Mouse (Mus musculus) mature B cell (primary cell): Measurements from ENCODE around the gene Tenm4.

Experiments
- in situ Hi-C: fragments of 300-500 bp; cut with MboI; formaldehyde crosslinking; loops from 2 replicates; pipeline ENCODE4 v1.14.3; 2019

The Tenm4 gene

DNA sequence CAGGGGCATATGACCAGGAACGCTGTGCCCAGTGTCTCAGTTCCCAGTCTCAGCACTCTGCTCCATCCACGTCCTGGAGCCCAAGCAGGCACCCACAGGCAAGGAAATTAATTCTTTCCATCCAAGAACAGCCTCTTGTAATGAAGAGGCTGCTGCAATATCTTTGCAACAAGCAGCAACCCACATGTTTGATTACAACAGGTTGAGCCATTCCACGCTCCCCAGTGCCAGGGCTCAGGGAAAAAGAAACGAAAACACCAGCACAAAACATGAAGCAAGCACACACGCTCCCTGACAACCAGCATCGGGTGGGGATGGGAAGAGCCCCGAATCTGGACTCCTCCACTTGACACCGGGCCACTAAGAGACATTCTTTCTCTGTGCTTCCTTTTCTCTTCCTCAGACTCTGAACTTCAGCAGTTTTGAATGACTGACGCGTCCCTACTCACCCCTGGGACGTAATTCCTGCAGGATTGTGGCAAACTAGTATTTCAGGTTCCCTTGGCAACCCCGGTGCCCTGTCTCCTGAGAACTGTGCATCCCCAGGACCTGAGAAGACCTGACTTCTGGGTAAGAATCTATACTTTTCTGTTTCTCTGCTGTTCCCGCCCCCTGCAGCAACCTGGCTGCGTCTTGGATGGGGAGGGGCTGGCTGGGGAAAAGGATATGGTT lies at the start of gene Tenm4:
Tenm4 (plus strand) TSS at position 323 of the 672 bp plus-strand sequence.
- in situ Hi-C loops, result no loop called here

DNA sequence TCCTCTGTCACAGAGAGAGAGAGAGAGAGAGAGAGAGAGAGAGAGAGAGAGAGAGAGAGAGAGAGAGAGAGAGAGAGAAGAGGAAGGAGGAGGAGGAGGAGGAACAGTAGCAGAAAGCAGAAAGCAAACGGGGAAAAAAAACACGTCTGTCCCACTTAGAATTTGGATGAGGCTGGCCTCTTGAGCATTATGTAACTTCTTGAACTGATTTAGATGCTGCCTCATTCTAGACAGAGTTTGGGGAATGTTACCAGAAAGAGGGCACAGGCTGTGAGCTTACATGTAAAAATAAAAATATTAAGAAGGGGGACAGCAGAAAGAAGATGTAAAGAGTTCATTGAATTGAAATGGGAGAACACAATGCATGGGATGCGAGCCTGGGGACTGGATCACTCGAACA lies 40.3 kb upstream of the Tenm4 start:
- in situ Hi-C loops, result no loop called here

DNA sequence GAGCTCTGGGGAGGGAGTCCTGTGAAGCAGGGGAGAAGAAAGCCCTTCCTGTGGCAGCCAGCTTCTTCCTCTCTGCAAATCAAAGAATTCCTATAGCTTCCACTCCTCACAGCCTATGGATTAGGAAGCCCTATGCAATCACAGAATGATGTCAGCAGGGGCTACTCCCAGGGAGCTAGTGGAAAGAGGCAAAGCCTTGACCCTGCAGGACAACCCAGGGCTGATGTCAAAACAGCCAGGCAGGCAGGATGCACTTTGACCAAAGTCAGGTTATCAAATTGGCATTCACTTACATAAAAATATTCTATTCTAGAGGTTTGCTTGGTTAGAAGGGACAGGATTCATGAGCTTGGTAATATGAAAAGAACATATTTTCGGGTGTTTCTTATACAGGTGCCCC lies 39.9 kb upstream of the Tenm4 start:
- in situ Hi-C loops, result no loop called here

DNA sequence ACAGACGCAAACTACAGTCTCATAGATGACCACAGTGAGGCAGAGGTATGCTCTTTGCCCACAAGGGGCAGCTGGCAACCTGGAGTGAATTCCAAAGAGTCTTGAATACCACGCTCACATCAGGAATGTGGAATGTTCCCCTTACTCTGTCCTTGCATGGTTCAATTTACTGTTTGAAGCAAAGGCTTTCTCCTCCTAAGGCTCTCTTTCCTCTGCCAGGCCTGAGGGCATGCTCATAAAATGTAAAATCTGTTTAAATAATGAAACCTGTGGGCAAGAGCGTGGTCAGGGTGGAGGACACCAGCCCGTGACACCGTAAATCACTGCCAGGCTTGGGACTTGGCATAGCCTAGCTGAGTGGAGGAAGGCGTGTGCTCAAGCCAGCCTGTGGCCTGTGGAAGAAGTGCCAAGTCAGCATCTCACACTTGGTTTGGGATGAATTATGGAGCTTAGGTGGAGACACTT lies 34.5 kb upstream of the Tenm4 start:
- in situ Hi-C loops, result no loop called here

DNA sequence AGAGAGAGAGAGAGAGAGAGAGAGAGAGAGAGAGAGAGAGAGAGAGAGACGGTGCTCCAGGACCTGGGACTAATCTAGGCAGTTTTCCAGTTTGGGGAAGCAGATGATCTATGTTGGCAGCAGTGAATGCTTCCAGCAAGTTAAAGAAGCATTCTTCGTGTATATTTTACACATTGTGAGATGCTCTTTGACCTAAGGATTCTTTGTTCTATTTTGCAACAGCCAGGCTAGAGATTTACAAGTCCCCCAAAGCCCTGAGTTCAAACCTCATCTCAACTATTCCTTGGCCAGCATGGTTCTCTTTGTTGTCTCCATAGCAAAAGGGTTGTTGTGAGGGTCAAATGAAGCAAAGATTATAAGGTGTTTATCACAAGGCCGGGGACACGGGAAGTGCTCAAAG lies 29.2 kb upstream of the Tenm4 start:
- in situ Hi-C loops, result no loop called here

DNA sequence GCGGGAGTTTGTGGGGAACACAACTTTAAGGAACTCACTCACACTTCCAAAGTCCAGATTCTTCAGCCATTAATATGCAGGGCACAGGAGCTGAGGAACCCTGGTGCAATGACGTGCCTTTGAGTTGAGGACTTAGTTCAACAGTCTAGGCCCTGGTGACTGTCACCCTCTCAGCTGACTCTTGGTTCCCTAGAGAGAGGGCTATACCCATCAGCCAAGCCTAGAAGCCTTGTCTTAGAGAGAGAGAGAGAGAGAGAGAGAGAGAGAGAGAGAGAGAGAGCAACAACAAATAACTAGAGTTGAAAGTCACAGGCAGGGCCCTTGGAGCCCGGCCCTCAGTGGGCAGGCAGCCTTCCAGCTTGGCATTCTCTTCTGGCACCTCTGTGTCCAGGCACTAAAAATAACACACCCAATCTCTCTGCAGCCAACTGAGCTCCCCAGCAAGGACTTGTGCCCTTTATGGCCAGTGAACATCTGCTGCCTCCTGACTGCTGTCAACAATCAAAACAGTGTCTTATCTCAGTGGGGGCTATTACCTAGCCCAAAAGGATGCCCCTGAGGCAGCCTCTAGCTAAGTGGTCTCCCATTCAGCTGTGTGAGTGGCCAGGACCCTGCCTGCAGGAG lies 28.0 kb upstream of the Tenm4 start:
- in situ Hi-C loops, result no loop called here

DNA sequence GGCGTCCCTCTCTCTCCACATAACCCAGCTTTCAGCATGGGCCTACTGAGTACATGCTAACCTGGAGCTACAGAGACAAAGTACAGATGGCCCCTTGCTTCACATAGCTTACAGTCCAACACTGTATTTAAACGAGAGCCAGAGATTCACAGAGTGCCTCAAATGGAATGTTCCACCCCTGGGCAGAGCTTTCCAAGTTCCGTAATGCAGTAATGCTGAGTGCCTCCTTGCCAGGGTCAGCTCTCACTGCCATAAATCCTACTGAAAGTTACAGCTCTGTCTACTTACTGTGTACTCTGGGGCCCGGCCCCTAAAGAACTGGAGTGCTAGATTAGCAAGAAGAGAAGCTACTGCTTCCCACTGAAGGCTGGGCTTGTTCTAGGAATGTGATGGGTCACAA lies 23.6 kb upstream of the Tenm4 start:
- in situ Hi-C loops, result no loop called here

DNA sequence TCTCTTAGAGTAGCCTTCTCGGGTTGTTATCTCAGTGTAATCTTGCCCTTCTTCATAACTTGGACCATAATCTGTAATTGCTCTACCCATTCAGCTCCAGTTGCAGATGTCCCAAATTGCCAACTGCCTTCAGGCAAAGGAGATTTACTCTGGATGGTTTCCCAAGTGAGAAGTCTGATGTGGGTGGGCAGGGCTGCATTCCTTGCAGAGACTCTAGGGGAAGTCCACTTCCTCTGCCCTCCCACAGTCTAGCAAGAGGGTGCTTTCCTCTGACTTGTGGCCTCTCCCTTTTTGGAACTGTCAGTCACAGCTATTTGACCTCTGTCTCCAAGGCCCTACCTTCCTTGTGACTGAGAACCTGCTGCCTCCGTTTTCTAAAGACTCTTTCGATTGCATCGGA lies 22.9 kb upstream of the Tenm4 start:
- in situ Hi-C loops, result no loop called here

DNA sequence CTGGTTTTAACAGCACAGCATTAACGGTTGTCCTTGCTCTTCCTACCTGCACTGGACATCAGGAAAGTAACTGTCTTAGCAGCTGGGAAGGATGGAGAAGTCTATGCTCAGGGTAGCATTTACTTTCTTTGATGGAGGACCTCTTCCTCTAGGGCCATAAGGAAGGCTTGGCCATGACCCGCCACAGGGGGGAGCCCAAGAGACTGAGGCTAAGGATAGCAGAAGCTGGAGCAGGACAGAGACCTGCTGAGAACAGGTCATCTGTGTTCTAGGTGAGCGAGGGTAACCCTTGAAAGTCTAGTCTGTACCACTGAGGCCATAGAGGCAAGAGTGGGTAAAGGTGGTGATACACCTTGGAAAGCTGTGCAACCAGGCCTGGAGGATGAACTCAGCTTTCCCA lies 19.8 kb upstream of the Tenm4 start:
- in situ Hi-C loops, result no loop called here

DNA sequence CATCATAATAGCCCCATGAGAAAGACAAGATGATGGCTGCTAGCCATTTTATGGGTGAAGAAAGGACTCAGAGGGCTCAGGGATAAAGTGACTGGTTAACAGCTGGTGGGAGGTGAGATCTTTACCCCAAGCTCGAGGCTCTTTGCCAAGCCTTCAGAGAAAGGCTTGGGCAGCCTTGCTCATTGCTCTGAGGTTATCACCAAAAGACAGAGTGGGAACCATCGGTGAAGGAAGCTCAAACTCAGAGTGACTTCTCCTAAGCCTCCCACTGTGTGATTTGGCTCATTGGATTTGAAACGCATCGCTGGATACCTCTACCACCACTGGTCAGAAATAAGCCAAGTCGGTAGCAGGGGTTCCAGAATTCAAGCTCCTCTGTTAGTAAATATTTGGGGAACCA lies 19.1 kb upstream of the Tenm4 start:
- in situ Hi-C loops, result no loop called here

DNA sequence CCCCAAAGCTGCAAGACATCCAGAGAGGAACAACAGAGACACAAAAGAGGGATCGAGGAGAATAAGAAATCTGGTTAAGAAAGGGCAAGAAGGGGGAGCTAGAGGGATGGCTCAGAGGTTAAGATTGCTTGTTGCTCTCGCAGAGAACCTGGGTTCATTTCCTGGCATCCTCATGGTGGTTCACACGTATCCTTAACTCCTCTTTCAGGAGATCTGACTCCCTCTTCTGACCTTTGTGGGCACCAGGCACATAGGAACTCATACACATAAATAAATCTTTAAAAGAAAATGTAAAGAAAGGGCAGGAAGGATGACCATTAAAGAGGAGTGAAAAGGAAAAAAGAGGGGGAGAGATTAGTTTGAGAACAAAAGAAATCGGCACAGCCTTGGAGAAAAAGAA lies 18.6 kb upstream of the Tenm4 start:
- in situ Hi-C loops, result no loop called here

DNA sequence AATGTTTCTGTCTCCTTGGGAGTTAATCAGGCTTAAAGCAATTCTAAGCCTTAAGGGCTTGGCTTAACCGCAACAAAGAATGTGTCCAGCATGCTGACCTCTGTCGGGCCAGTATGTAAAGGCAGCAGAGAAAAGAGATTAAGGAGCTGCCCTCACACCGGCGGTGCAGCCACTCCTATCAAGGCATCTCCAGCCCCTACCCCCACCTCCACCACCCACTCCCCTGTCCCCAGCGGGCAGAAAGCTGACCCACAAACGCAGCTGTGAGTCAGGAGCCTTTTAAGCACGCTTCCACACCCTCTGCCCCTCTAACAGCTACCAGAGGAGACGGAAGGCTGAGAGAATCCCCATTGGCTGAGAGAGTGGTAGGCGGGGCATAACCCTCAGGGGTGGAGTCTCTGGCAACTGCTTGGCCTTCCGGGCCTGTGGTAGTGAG lies 18.1 kb upstream of the Tenm4 start:
- in situ Hi-C loops, result no loop called here

DNA sequence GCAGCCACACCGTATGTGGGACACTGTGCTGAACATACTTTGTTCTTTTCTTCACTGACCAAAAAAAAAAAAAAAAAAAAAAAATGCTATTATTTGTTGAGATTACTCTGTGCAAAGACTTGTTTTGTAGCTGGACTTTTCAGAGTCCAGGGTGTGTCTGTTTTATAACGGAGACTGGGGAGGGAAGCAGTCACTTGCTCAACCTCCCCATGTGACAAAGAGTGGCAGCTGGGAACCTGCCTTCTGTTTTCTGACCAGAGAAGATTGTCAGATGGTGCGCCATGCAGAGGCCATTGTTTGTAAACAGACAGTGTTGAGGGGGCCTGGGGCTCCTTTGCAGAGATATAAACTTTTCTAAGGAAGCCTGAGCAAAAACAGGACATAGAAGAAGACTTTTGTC lies 17.0 kb upstream of the Tenm4 start:
- in situ Hi-C loops, result no loop called here

DNA sequence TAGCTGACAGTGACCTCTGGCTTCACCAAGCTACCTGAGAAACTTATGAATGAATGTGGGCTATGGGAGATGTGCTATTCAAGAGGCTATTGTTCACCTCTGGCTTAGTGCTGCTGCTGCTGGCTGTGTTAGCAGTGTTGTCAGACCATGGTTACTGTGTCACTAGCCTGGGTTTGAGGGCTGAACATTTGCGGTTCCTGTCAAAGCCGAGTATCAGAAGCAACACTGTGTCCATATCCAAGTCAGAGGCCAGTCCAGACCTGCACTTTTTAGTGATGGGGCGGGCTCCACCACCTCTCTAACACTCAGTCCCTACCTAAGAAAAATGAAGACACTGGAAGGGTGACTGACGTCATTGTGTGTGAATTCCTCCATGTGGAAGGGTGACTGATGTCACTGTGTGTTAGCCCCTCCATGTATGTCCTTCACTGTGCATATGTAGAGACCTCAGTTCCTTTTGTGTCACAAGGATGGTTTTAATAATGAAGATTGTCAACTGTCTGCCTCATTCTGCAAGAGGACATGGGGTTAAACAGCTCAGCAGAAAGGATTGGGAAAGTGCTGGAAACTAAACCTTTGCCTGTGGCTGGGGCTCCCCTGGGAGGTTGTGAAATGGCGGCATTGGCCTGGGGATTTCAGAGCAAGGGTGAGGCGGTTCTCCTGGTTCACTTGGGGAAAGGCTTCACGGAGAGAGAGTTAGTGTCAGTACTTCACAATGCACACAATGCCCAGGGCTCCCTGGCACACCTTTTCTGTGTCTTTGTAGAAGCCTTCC lies 14.4 kb upstream of the Tenm4 start:
- in situ Hi-C loops, result no loop called here

DNA sequence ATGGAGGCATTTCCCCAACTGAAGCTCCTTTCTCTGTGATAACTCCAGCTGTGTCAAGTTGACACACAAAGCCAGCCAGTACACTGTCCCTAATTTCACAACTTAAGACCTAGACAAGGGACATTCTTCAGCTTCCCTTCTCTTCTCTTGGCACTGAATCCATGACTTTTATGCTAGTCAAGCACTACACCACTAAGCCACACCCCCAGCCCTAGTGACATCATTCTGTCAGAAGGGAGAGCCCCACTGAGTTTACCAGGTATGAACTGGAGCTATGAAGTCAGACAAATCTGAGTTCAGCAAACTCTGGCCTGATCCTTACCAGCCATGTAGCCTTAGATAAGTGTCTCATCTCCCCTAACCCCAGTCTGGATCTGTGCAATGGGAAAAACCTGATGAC lies 6.9 kb upstream of the Tenm4 start:
- in situ Hi-C loops, result no loop called here

DNA sequence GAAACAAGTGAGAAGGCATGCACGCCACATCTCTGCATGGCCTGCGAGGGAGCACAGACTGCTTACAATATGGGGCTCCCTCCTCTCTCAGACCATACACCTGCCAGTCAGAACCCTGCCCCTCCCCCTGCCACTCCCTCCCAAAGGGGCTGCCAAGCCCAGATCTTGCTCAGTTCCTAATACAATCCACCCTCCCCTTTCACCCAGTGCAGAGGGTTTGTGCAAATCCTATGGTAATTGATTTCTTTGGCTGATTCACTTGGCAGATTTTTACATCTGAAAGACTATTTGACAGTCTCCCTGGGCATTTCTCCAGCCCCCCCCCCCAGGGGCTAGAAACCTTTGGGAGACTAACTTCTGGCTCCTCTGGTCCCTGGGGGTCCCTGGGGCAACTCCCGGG lies 2.1 kb upstream of the Tenm4 start:
- in situ Hi-C loops, result no loop called here

DNA sequence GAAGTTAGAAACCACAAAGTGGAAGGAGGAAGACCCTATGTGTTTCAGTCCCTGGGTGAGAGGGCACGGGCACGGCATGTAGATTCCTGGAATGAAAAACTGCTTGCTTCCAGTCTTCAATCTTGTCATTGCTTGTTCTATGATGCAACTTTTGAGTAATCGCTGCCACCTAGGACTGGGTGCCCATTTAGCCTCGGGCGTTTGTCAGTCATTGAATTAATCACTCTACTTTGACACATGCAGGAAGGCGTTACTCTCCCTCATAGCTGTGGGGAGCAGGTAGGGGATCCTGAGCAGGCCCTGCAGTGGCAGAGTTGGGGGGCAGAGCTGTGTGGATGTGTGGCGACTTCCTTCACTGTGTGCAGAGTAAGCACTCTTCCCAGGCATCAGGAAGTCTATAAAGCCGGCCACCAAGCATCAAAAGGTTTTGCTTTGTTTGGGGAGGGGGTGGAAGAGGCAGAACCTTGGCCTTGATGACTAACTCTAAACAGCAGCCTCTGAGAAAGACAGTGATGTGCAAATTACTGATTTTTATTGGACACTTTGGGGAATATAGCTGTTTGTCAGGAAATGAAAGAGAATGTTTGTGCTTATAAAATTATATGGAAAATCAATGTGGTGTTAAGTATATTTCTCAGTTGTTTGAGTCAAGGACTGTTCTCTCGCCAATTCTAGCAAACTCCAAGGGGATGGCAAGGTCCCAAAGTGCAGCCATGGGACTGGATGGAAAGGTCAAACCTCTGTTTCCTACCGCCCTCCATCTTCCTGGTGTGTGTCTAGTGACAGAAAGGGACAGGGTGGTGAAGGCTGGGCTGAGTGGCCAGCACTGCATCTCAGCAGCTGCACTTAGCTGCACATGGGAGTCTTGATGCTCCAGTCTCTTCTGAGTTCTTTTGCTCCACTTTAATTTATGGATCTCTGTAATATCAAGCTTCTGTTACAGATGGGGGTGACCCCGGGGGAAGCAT lies 834 bp downstream of the Tenm4 start:
- in situ Hi-C loops, result no loop called here

DNA sequence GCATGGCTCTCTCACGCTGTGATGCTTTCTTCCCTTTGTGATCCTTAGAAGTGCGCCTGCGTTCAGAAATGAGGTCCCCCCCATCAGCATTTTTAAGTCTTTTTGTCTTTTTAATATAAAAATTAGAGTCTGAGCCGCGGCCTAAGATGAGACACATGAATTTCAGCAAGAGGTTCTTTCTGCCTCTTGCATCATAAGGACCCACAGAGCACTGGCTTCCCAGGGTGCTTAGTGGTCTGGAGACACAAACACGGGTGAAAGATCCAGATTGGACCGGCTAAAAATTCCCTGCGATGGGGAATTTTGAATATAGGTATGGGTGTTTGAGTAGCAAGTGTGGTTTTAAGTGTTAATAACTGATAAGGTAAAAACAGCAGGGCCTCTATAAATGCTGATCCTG lies 5.7 kb downstream of the Tenm4 start:
- in situ Hi-C loops, result no loop called here

DNA sequence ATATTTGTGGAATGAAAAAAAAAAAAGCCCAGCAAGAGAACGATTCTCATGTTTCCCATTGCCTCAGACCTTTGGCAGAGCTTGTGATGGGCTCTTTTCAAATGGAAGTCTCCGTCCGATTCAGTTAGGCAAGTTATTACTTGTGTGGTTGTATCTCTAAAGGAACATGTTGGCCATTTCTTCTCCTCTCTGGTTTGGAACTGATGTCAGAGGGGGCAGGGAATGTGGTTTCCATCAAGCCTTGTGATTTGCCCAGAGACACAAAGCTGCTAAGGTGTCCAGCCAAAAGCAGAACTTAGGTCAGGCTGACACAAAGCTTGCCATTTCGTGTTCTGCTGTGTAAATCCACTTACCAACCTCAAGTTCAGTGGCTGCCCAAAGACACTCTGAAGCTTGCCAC lies 10.7 kb downstream of the Tenm4 start:
- in situ Hi-C loops, result no loop called here

DNA sequence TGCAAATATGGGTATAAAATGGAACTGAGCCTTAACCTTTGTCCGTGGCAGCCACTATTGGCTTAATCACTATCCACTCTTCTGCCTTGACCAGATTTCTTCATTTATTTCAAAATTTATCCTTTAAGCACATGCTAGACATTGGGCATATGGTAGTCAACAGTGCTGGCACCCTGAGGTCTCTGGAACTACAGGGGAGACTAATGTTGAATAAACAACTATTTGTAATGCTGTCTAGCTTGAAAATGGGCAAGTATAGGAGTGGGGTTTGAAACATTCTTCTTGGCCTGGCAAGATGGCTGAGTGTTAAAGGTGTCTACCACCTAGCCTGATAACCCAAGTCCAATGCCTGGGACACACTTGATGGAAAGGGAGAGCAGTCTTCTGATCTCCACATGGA lies 12.1 kb downstream of the Tenm4 start:
- in situ Hi-C loops, result no loop called here

DNA sequence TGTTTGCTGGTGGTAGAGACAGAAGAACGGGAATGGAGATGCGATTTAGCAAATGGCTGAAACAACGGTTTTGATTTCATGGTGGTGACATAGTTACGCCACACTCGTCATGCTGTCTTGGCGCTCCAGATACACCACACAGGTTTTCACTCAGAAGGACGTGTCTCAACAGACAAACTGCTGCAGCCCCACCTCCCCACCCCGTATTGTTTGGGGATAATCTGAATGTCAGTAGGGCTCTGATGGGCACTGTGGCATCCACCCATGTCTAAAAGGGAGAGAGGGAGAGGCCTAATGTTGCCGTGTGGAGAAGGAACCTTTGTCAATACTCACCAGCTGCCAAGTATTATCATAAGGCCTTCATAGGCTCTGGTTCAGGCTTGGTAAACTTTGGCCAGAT lies 14.4 kb downstream of the Tenm4 start:
- in situ Hi-C loops, result no loop called here
